Mouse (Mus musculus) frontal cortex, adult 2 months (tissue): ENCODE measurements around the gene Chd2. TPM values are rescaled to one million over a fixed set of nuclear protein-coding genes. Genes with fewer than 3 reads are reported as not detected.

Experiments
- DNase-seq, 2 experiments: peaks; one replicate each; pipeline ENCODE4 v3.0.0; 2022; ENCODE audit warnings: low spot score in 1 of 2; ENCODE audit errors: extremely low spot score in 1 of 2
- polyA plus RNA-seq: library from polyadenylated mRNA; depleted of rRNA; stranded (reverse); fragments of >200 nt; gene quantifications from 2 replicates; pipeline ENCODE4 v1.2.3, GENCODE M21; 2012

Gene Chd2
- polyA plus RNA-seq, 1 experiment: 37.0 TPM

- no peak for DNase-seq
These were observed 26.1 kb upstream of the Chd2 start for GRCm38 (mm10) chr7:73567754-73568161.

GRCm38 (mm10) chr7:73564131-73564530 is 22.5 kb upstream of the Chd2 start:
- no peak for DNase-seq

- no peak for DNase-seq
These were observed 19.9 kb upstream of the Chd2 start for GRCm38 (mm10) chr7:73561492-73562055.

GRCm38 (mm10) chr7:73560811-73561210 is 19.2 kb upstream of the Chd2 start:
- no peak for DNase-seq

GRCm38 (mm10) chr7:73559853-73560190 is 18.2 kb upstream of the Chd2 start:
- no peak for DNase-seq

GRCm38 (mm10) chr7:73559170-73559852 is 17.7 kb upstream of the Chd2 start:
- DNase-seq: no peak

GRCm38 (mm10) chr7:73558293-73559169 is 16.9 kb upstream of the Chd2 start:
- DNase-seq: peak; percentile 99 to 100

- DNase-seq: no peak
These were observed 16.1 kb upstream of the Chd2 start for GRCm38 (mm10) chr7:73557671-73558265.

- DNase-seq: no peak
These were observed 15.3 kb upstream of the Chd2 start for GRCm38 (mm10) chr7:73556688-73557667.

GRCm38 (mm10) chr7:73555918-73556580 is 14.4 kb upstream of the Chd2 start:
- DNase-seq: no peak

GRCm38 (mm10) chr7:73554849-73555248 is 13.2 kb upstream of the Chd2 start:
- DNase-seq: no peak

GRCm38 (mm10) chr7:73553160-73553559 is 11.5 kb upstream of the Chd2 start:
- no peak for DNase-seq

GRCm38 (mm10) chr7:73552054-73552750 is 10.6 kb upstream of the Chd2 start:
- DNase-seq: no peak

GRCm38 (mm10) chr7:73551370-73551769 is 9.7 kb upstream of the Chd2 start:
- no peak for DNase-seq

- no peak for DNase-seq
These were observed 6.4 kb upstream of the Chd2 start for GRCm38 (mm10) chr7:73548051-73548450.

- no peak for DNase-seq
These were observed 5.2 kb upstream of the Chd2 start for GRCm38 (mm10) chr7:73546561-73547510.

GRCm38 (mm10) chr7:73545004-73545403 is 3.4 kb upstream of the Chd2 start:
- DNase-seq: no peak
